Mouse (Mus musculus) heart, embryonic 15.5 days (tissue): ENCODE measurements at regions not wholly inside any gene's neighbourhood (a gene's known extent, or its start where the extent isn't known, plus 50 kb on each side); places are given as distances from the start of the nearest gene placed in this dataset.
A peak's percentile ranks its signal among the peaks of the same experiment; 100 is the strongest.

Experiments used
- ATAC-seq: fragments of 200-750 bp; cut with Nextera tagmentation; replicated peaks from 2 replicates; pipeline ENCODE4 v1.8.0; 2017; ENCODE audit warnings: low read depth, moderate TSS enrichment; ENCODE audit not compliant: insufficient number of reproducible peaks, insufficient read depth, low FRiP score
- H3K27ac ChIP-seq: fragments of 300-500 bp; sonication (generic); 2 replicates; pipeline ENCODE4 v1.5.1; 2015; ENCODE audit warnings: mild to moderate bottlenecking, inconsistent platforms
- H3K27me3 ChIP-seq: fragments of 300-500 bp; sonication (generic); 2 replicates; pipeline ENCODE4 v1.6.1; 2015; ENCODE audit warnings: inconsistent platforms
- H3K36me3 ChIP-seq: fragments of 300-500 bp; sonication (generic); 2 replicates; pipeline ENCODE4 v1.6.1; 2015; ENCODE audit warnings: mild to moderate bottlenecking, inconsistent platforms
- H3K4me1 ChIP-seq: fragments of 300-500 bp; sonication (generic); replicated peaks from 2 replicates; pipeline ENCODE4 v1.6.1; 2015; ENCODE audit warnings: inconsistent platforms
- H3K4me2 ChIP-seq: fragments of 300-500 bp; sonication (generic); 2 replicates; pipeline ENCODE4 v1.6.1; 2015; ENCODE audit warnings: inconsistent platforms, mild to moderate bottlenecking, moderate library complexity
- H3K4me3 ChIP-seq: fragments of 300-500 bp; sonication (generic); 2 replicates; pipeline ENCODE4 v1.5.1; 2015; ENCODE audit warnings: mild to moderate bottlenecking, inconsistent platforms
- H3K9ac ChIP-seq: fragments of 300-500 bp; sonication (generic); 2 replicates; pipeline ENCODE4 v1.6.1; 2015; ENCODE audit warnings: mild to moderate bottlenecking, inconsistent platforms
- H3K9me3 ChIP-seq: fragments of 300-500 bp; sonication (generic); replicated peaks from 2 replicates; pipeline ENCODE4 v1.6.1; 2016; ENCODE audit warnings: inconsistent platforms
- WGBS: fragments of 180-500 bp; shearing (Covaris S2); methylation state at CpG from one replicate; pipeline ENCODE4 v1.1.7; 2015; ENCODE audit warnings: mixed read lengths; 5-methylcytosine and 5-hydroxymethylcytosine counted together

- Histone ChIP-seq H3K27me3 (peaks cover 96% of the 10 kb centered on the region), H3K4me2 (peak overlapping the region; percentile 0; the same call in 1 of the 2 replicates), H3K36me3 (no peaks in the 10 kb centered on the region), H3K27ac (no peak overlapping the region), H3K9me3 (no peaks in the 10 kb centered on the region), H3K9ac (no peak overlapping the region), H3K4me3 (no peak overlapping the region), H3K4me1 (peaks cover 10% of the 10 kb centered on the region; the same call in 1 of the 2 replicates)
- ATAC-seq: no peak
- under 1% methylated on average over 58 of the region's 58 CpGs for WGBS
Measured at GRCm38 (mm10) chr7:79543231-79544071, 74.0 kb downstream of the Rhcg start.

- H3K9ac ChIP-seq: no peak overlapping the region
- H3K4me3 ChIP-seq: no peak overlapping the region
- H3K27ac ChIP-seq: no peak overlapping the region
- H3K4me1 ChIP-seq: peaks cover 10% of the 10 kb centered on the region; the same call in 1 of the 2 replicates
- no peaks in the 10 kb centered on the region for H3K36me3 ChIP-seq
- no peaks in the 10 kb centered on the region for H3K9me3 ChIP-seq
- 2% methylated on average over 23 of the region's 23 CpGs for WGBS
- H3K4me2 ChIP-seq: no peak overlapping the region
- peaks cover 96% of the 10 kb centered on the region for H3K27me3 ChIP-seq
- no peak for ATAC-seq
Measured at GRCm38 (mm10) chr7:79542379-79543015, 75.0 kb downstream of the Rhcg start.

GRCm38 (mm10) chr7:79540246-79540645 lies 74.1 kb upstream of the Polg start:
- Histone ChIP-seq H3K9me3 (no peaks in the 10 kb centered on the region), H3K27me3 (peaks cover 97% of the 10 kb centered on the region), H3K36me3 (no peaks in the 10 kb centered on the region), H3K4me3 (no peak overlapping the region), H3K4me1 (peaks cover 22% of the 10 kb centered on the region), H3K9ac (no peak overlapping the region), H3K27ac (no peak overlapping the region), H3K4me2 (no peak overlapping the region)
- WGBS: 31% methylated on average over 2 of the region's 2 CpGs
- ATAC-seq: no peak

- Histone ChIP-seq H3K27me3 (peaks cover 97% of the 10 kb centered on the region), H3K9me3 (no peaks in the 10 kb centered on the region), H3K27ac (no peak overlapping the region), H3K4me1 (peaks cover 24% of the 10 kb centered on the region), H3K9ac (no peak overlapping the region), H3K4me2 (no peak overlapping the region), H3K36me3 (no peaks in the 10 kb centered on the region), H3K4me3 (no peak overlapping the region)
- 2% methylated on average over 3 of the region's 3 CpGs for WGBS
- no peak for ATAC-seq
Measured at GRCm38 (mm10) chr7:79539426-79539825, 73.3 kb upstream of the Polg start.

GRCm38 (mm10) chr7:79536157-79536641 lies 70.0 kb upstream of the Polg start:
- peaks cover 22% of the 10 kb centered on the region for H3K4me1 ChIP-seq

GRCm38 (mm10) chr7:79535251-79536111 lies 69.3 kb upstream of the Polg start:
- no peaks in the 10 kb centered on the region for H3K9me3 ChIP-seq
- H3K4me1 ChIP-seq: peaks cover 22% of the 10 kb centered on the region
- no peak overlapping the region; the same call in 1 of the 2 replicates for H3K9ac ChIP-seq
- H3K27ac ChIP-seq: no peak overlapping the region
- peak overlapping the region; percentile 72 for H3K4me2 ChIP-seq
- peak overlapping the region; percentile 45 for H3K4me3 ChIP-seq
- ATAC-seq: 0 out of 2 replicates have a peak, but pooled peaks have one; percentile 47
- H3K27me3 ChIP-seq: peaks cover 99% of the 10 kb centered on the region
- WGBS: under 1% methylated on average over 66 of the region's 66 CpGs
- no peaks in the 10 kb centered on the region for H3K36me3 ChIP-seq

More at GRCm38 (mm10) chr7:79536157-79536641, 70.0 kb upstream of the Polg start:
- H3K4me3 ChIP-seq: peak overlapping the region; percentile 45
- WGBS: under 1% methylated on average over 27 of the region's 27 CpGs
- ATAC-seq: no peak
- no peak overlapping the region; the same call in 1 of the 2 replicates for H3K9ac ChIP-seq
- H3K4me2 ChIP-seq: peak overlapping the region; percentile 72
- H3K27me3 ChIP-seq: peaks cover 98% of the 10 kb centered on the region
- no peaks in the 10 kb centered on the region for H3K9me3 ChIP-seq
- no peaks in the 10 kb centered on the region for H3K36me3 ChIP-seq
- no peak overlapping the region for H3K27ac ChIP-seq

- peaks cover 100% of the 10 kb centered on the region for H3K27me3 ChIP-seq
- no peak overlapping the region for H3K9ac ChIP-seq
- H3K4me2 ChIP-seq: no peak overlapping the region
- H3K4me1 ChIP-seq: peaks cover 22% of the 10 kb centered on the region
- no peak overlapping the region for H3K4me3 ChIP-seq
- H3K36me3 ChIP-seq: no peaks in the 10 kb centered on the region
- WGBS: 16% methylated on average over 7 of the region's 7 CpGs
- H3K27ac ChIP-seq: no peak overlapping the region
- no peak for ATAC-seq
- no peaks in the 10 kb centered on the region for H3K9me3 ChIP-seq
Measured at GRCm38 (mm10) chr7:79534819-79535218, 68.7 kb upstream of the Polg start.

- no peak for ATAC-seq
- Histone ChIP-seq H3K36me3 (no peaks in the 10 kb centered on the region), H3K9ac (no peak overlapping the region), H3K27ac (no peak overlapping the region), H3K9me3 (no peaks in the 10 kb centered on the region), H3K27me3 (peaks cover 100% of the 10 kb centered on the region), H3K4me2 (no peak overlapping the region), H3K4me1 (peaks cover 22% of the 10 kb centered on the region), H3K4me3 (no peak overlapping the region)
- 11% methylated on average over 5 of the region's 5 CpGs for WGBS
Measured at GRCm38 (mm10) chr7:79534381-79534780, 68.2 kb upstream of the Polg start.

GRCm38 (mm10) chr7:79532626-79533140 lies 66.5 kb upstream of the Polg start:
- Histone ChIP-seq H3K27me3 (peaks cover 97% of the 10 kb centered on the region), H3K9ac (no peak overlapping the region), H3K4me1 (peaks cover 22% of the 10 kb centered on the region), H3K9me3 (no peaks in the 10 kb centered on the region), H3K4me3 (no peak overlapping the region), H3K27ac (no peak overlapping the region), H3K4me2 (no peak overlapping the region), H3K36me3 (no peaks in the 10 kb centered on the region)
- WGBS: 45% methylated on average over 5 of the region's 5 CpGs
- no peak for ATAC-seq

- no peak overlapping the region for H3K27ac ChIP-seq
- WGBS: 21% methylated on average over 12 of the region's 12 CpGs
- no peak overlapping the region for H3K4me2 ChIP-seq
- no peak for ATAC-seq
- no peaks in the 10 kb centered on the region for H3K36me3 ChIP-seq
- no peak overlapping the region for H3K4me3 ChIP-seq
- no peaks in the 10 kb centered on the region for H3K9me3 ChIP-seq
- H3K4me1 ChIP-seq: peaks cover 22% of the 10 kb centered on the region
- H3K9ac ChIP-seq: no peak overlapping the region
- H3K27me3 ChIP-seq: peaks cover 97% of the 10 kb centered on the region
Measured at GRCm38 (mm10) chr7:79531551-79532356, 65.6 kb upstream of the Polg start.
